Mouse (Mus musculus): ENCODE data around the gene D430042O09Rik.

The D430042O09Rik gene

GRCm38 (mm10) chr7:125893621-125894020, 185.9 kb downstream of the D430042O09Rik start:
- no peaks in the 10 kb centered on the region for H3K27me3 ChIP-seq (ENCODE audit: control insufficient read depth, insufficient read depth, low read length, poor library complexity, severe bottlenecking)
- no peak for DNase-seq (ENCODE audit: low read depth, low spot score)

GRCm38 (mm10) chr7:125897059-125897458, 189.4 kb downstream of the D430042O09Rik start:
- DNase-seq (ENCODE audit: low read depth, low spot score) = no peak
- H3K36me3 ChIP-seq (ENCODE audit: control insufficient read depth, insufficient read depth, low read length, poor library complexity, severe bottlenecking) = no peaks in the 10 kb centered on the region
- no peaks in the 10 kb centered on the region for H3K27me3 ChIP-seq (ENCODE audit: control insufficient read depth, insufficient read depth, low read length, poor library complexity, severe bottlenecking)

More at GRCm38 (mm10) chr7:125893621-125894020, 185.9 kb downstream of the D430042O09Rik start:
- no peaks in the 10 kb centered on the region for H3K36me3 ChIP-seq (ENCODE audit: control insufficient read depth, insufficient read depth, low read length, poor library complexity, severe bottlenecking)

GRCm38 (mm10) chr7:125899036-125899435, 191.3 kb downstream of the D430042O09Rik start:
- DNase-seq (ENCODE audit: low read depth, low spot score) = no peak
- H3K27me3 ChIP-seq (ENCODE audit: control insufficient read depth, insufficient read depth, low read length, poor library complexity, severe bottlenecking) = no peaks in the 10 kb centered on the region
- no peaks in the 10 kb centered on the region for H3K36me3 ChIP-seq (ENCODE audit: control insufficient read depth, insufficient read depth, low read length, poor library complexity, severe bottlenecking)

- Histone ChIP-seq H3K27me3 (ENCODE audit: control insufficient read depth, insufficient read depth, low read length, poor library complexity, severe bottlenecking) (no peaks in the 10 kb centered on the region), H3K36me3 (ENCODE audit: control insufficient read depth, insufficient read depth, low read length, poor library complexity, severe bottlenecking) (no peaks in the 10 kb centered on the region)
- no peak for DNase-seq (ENCODE audit: low read depth, low spot score)
These were observed 192.2 kb downstream of the D430042O09Rik start for GRCm38 (mm10) chr7:125899916-125900315.

DNA sequence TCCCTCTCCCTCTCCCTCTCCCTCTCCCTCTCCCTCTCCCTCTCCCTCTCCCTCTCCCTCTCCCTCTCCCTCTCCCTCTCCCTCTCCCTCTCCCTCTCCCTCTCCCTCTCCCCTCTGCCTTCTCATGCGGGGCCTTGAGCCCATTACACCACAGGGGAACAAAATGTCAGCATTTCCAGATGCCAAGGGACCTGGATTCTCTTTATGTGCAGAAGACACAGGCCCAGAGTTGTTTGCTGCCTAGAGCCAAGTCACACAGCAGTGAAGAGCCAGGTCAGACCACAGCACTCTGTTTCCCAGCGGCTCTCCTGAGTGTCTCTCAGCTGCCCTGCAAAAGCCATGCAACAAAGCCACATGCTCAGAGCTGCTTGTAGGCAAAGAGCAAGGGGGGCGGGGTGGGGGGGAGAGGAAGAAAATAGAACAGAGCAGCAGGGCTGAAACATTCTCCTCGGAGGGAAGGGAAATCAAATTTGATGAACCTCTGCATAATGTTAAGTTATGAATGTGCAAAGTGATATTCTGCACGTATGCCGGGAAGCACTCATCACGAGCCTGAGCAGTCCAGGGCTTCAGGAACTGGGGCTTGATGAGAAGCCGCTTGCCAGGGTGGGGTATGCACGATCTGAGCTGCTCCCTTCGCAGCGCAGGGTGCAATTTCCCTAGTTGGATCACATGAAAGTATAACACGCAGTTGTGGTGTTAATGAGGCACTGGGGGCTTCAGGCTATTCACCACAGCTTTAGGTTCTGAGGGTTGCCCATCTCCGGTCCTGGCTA, 192.9 kb downstream of the D430042O09Rik start:
- no peak for DNase-seq (ENCODE audit: low read depth, low spot score)
- Histone ChIP-seq H3K36me3 (ENCODE audit: control insufficient read depth, insufficient read depth, low read length, poor library complexity, severe bottlenecking) (no peaks in the 10 kb centered on the region), H3K27me3 (ENCODE audit: control insufficient read depth, insufficient read depth, low read length, poor library complexity, severe bottlenecking) (no peaks in the 10 kb centered on the region)

DNA sequence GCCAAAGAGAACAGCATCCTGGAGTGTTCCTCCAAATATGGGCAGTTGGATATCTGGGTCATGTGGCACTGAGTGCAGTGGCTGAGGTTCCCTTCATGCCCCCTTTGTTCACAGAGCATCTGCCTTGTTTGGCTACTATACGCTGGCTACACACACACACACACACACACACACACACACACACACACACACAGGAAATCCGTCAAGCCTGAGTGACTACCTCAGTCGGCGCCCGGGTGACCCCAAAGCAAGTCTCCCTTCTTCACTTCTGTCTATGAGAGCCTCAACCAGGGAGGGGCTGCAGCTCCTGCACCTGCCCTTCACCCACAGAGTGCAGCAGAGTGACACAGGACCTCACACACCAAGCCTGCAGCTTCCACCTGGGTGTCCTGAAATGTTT, 213.1 kb downstream of the D430042O09Rik start:
- peak; percentile 67 for DNase-seq (ENCODE audit: low read depth, low spot score)
- no peaks in the 10 kb centered on the region for H3K27me3 ChIP-seq (ENCODE audit: control insufficient read depth, insufficient read depth, low read length, poor library complexity, severe bottlenecking)
- no peaks in the 10 kb centered on the region for H3K36me3 ChIP-seq (ENCODE audit: control insufficient read depth, insufficient read depth, low read length, poor library complexity, severe bottlenecking)

DNA sequence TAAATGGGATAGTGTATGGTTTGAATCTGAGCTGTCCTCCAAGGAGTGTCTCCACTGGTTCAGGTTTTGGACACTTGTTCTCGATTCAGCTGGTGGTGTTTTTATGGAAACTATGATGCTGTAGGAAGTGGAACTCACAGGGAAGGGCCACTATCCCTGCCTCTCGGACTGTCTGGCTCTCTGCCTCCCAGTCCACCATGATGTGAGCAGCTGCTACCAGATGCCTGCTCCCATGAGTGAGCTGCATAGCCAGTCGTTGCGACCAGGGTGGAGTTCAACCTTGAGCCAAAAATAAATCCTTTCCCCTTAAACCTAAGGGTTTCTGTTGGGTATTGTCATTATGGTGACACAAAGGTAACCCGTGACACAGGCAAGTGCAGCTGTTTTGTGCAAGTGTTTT, 216.4 kb downstream of the D430042O09Rik start:
- Histone ChIP-seq H3K27me3 (ENCODE audit: control insufficient read depth, insufficient read depth, low read length, poor library complexity, severe bottlenecking) (no peaks in the 10 kb centered on the region), H3K36me3 (ENCODE audit: control insufficient read depth, insufficient read depth, low read length, poor library complexity, severe bottlenecking) (no peaks in the 10 kb centered on the region)
- no peak for DNase-seq (ENCODE audit: low read depth, low spot score)

Measured in splenic B cell, adult 2 months (primary cell).